Mouse (Mus musculus): ENCODE measurements around the gene Zfp94. TPM values are rescaled to one million over a fixed set of nuclear protein-coding genes. Genes with fewer than 3 reads are reported as not detected.

Zfp94 gene
- polyA plus RNA-seq, 1 experiment from 2014 or later = 18.2 TPM

DNA sequence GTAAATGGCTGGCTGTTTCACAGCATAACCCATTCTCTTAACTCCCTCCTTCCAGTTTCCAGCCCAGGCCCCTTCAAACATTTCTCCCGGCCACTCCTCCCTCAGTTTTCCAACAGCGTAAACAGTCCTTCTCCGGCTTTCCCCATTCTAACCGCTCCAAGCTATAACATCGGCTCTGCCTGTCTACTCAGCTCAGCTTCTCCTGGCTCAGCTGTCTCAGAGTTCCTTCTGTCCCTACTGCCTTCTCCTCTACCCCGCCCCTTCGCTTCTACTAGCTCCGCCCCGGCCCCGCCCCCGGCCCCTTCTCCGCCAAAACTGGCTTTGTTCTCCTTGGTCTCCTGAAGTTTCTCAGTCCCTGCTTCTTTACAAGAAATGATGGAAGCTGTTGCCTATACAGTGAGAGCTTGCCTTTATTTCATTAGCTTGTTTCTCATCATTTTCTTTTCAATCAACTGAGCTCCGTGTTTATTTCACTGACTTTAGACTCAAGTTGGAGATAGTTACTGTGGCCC, 15.6 kb downstream of the Zfp94 start, which contains the start of gene Zfp61:
Gene Zfp61, minus strand, starts transcription at position 462 of the 512 bp plus-strand sequence.
- H3K36me3 ChIP-seq = peaks cover 58% of the 10 kb centered on the region
- peak within 1 kb of the TSS; percentile 72 for H3K4me3 ChIP-seq
- under 1% methylated on average over 13 of the region's 13 CpGs for WGBS
- H3K27ac ChIP-seq (replicated peaks) = peak within 1 kb of the TSS; percentile 96
- peak within 1 kb of the TSS; percentile 84 for H3K4me2 ChIP-seq
- H3K27me3 ChIP-seq = no peaks in the 10 kb centered on the region
- peaks cover 26% of the 10 kb centered on the region for H3K4me1 ChIP-seq (replicated peaks)
- peak within 1 kb of the TSS; percentile 82 for H3K9ac ChIP-seq
- no peaks in the 10 kb centered on the region for H3K9me3 ChIP-seq
- peak; percentile 34 for ATAC-seq (ENCODE audit: low read depth)

- 0% methylated on average over 18 of the region's 18 CpGs for WGBS
- peak; percentile 40 for ATAC-seq (ENCODE audit: low read depth)
- H3K36me3 ChIP-seq = peaks cover 61% of the 10 kb centered on the region
These were observed 16.5 kb downstream of the Zfp94 start for GRCm38 (mm10) chr7:24299823-24300481.

GRCm38 (mm10) chr7:24298973-24299708, 17.3 kb downstream of the Zfp94 start:
- H3K36me3 ChIP-seq = peaks cover 62% of the 10 kb centered on the region
- peak; percentile 93 for ATAC-seq (ENCODE audit: low read depth)
- peak overlapping the region; percentile 84 for H3K4me2 ChIP-seq
- peaks cover 26% of the 10 kb centered on the region for H3K4me1 ChIP-seq (replicated peaks)
- H3K9ac ChIP-seq = peak overlapping the region; percentile 82
- WGBS = under 1% methylated on average over 41 of the region's 47 CpGs
- H3K4me3 ChIP-seq = peak overlapping the region; percentile 72
- no peaks in the 10 kb centered on the region for H3K27me3 ChIP-seq
- no peaks in the 10 kb centered on the region for H3K9me3 ChIP-seq
- H3K27ac ChIP-seq (replicated peaks) = peak overlapping the region; percentile 96

More at GRCm38 (mm10) chr7:24299823-24300481, 16.5 kb downstream of the Zfp94 start:
- Histone ChIP-seq H3K27me3 (no peaks in the 10 kb centered on the region), H3K9me3 (no peaks in the 10 kb centered on the region), H3K4me2 (peak overlapping the region; percentile 84), H3K4me3 (peak overlapping the region; percentile 72), H3K4me1 (replicated peaks) (peaks cover 26% of the 10 kb centered on the region), H3K27ac (replicated peaks) (peak overlapping the region; percentile 96), H3K9ac (peak overlapping the region; percentile 82)

- Histone ChIP-seq H3K9me3 (no peaks in the 10 kb centered on the region), H3K9ac (peak overlapping the region; percentile 82), H3K36me3 (peaks cover 64% of the 10 kb centered on the region), H3K4me2 (peak overlapping the region; percentile 84), H3K4me3 (peak overlapping the region; percentile 72), H3K4me1 (replicated peaks) (peaks cover 26% of the 10 kb centered on the region), H3K27ac (replicated peaks) (peak overlapping the region; percentile 96), H3K27me3 (no peaks in the 10 kb centered on the region)
- WGBS = 0% methylated on average over 12 of the region's 12 CpGs
- no peak; the same call in 1 of the 2 replicates for ATAC-seq (ENCODE audit: low read depth)
These were observed 17.9 kb downstream of the Zfp94 start for GRCm38 (mm10) chr7:24298635-24298972.

DNA sequence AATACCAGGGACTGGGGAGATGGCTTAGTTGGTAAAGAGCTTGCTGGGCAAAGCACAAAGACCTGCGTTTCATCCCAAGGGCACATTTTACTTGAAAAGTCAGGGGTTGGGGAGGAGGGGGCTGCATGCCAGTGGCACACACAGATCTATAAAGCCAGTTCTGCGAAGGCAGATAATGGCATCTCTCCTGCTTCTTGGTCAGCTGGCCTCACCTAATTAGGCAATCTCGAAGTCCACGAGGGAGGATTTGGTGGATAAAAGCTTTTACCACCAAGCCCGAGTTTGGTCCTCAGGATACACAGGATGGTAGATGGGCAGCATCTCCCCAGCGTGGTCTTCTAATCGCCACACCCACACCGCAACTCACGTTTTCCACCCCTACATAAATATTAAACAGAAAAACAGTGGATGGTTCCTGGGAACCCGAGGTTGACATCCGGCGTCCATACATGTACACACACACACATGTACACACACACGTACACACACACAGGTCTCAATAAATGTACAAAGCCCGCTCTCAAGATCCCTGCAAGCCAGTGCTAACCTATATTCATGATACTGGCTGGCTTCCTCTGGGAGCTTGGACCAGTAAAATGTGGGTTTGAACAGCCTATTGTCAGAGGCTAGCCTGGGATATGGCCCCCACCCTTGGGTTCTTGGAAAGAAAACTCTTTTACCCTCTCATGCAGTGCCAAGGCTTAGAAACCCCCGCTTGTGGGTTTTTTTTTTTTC, 18.9 kb downstream of the Zfp94 start:
- Histone ChIP-seq H3K4me3 (peak overlapping the region; percentile 72), H3K27me3 (no peaks in the 10 kb centered on the region), H3K27ac (replicated peaks) (no peak overlapping the region; the same call in 1 of the 2 replicates), H3K9ac (peak overlapping the region; percentile 82), H3K4me2 (peak overlapping the region; percentile 84), H3K9me3 (no peaks in the 10 kb centered on the region), H3K36me3 (peaks cover 64% of the 10 kb centered on the region), H3K4me1 (replicated peaks) (peaks cover 26% of the 10 kb centered on the region)
- no peak for ATAC-seq (ENCODE audit: low read depth)
- WGBS = 89% methylated on average over 15 of the region's 15 CpGs

DNA sequence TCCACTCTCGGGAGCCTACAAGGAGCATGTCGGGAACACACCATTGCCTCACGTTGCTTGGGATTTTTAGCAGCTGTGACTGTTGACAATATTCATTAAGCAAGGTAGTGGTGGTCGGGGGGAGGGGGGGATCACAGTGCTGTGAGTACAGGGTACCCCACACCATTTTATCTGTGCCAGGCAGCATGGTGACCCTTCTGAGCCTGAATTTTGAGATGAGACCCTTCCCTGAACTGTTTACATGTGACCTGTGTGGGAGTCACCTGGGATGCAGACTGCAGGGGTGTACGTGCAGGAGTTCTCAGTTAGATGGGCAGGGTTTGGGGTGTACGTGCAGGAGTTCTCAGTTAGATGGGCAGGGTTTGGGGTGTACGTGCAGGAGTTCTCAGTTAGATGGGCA, 20.1 kb downstream of the Zfp94 start:
- no peak overlapping the region for H3K27ac ChIP-seq (replicated peaks)
- no peaks in the 10 kb centered on the region for H3K9me3 ChIP-seq
- no peak overlapping the region for H3K4me2 ChIP-seq
- H3K36me3 ChIP-seq = peaks cover 65% of the 10 kb centered on the region
- no peak for ATAC-seq (ENCODE audit: low read depth)
- H3K9ac ChIP-seq = no peak overlapping the region
- no peaks in the 10 kb centered on the region for H3K27me3 ChIP-seq
- peaks cover 26% of the 10 kb centered on the region for H3K4me1 ChIP-seq (replicated peaks)
- WGBS = 97% methylated on average over 7 of the region's 7 CpGs
- no peak overlapping the region for H3K4me3 ChIP-seq

GRCm38 (mm10) chr7:24295376-24295775, 21.1 kb downstream of the Zfp94 start:
- Histone ChIP-seq H3K4me1 (replicated peaks) (peaks cover 19% of the 10 kb centered on the region), H3K9ac (no peak overlapping the region), H3K27me3 (no peaks in the 10 kb centered on the region), H3K27ac (replicated peaks) (no peak overlapping the region), H3K4me3 (no peak overlapping the region), H3K36me3 (peaks cover 73% of the 10 kb centered on the region), H3K9me3 (no peaks in the 10 kb centered on the region), H3K4me2 (no peak overlapping the region)
- no peak for ATAC-seq (ENCODE audit: low read depth)
- 97% methylated on average over 7 of the region's 7 CpGs for WGBS

DNA sequence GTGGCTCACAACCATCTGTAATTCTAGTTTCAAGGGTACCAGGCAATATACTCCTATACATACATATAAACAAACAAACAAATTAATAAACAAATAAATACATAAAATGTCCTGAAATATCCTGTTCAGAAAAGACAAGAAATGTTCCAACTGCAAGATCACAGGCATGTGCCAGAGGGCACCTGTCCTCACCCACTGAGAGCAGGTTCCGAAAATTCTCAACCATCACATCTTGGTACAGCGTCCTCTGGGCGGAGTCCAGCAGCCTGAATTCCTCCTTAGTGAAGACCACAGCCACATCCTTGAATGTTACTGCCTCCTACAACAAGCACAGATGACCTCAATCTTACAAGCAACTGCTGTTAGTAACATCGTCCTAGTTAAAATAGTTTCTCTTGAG, 21.7 kb downstream of the Zfp94 start:
- H3K9ac ChIP-seq = no peak overlapping the region
- H3K4me1 ChIP-seq (replicated peaks) = peaks cover 13% of the 10 kb centered on the region
- H3K4me2 ChIP-seq = no peak overlapping the region
- WGBS = 97% methylated on average over 4 of the region's 4 CpGs
- H3K9me3 ChIP-seq = no peaks in the 10 kb centered on the region
- no peaks in the 10 kb centered on the region for H3K27me3 ChIP-seq
- H3K27ac ChIP-seq (replicated peaks) = no peak overlapping the region
- peaks cover 80% of the 10 kb centered on the region for H3K36me3 ChIP-seq
- ATAC-seq (ENCODE audit: low read depth) = no peak
- no peak overlapping the region for H3K4me3 ChIP-seq

- WGBS = 88% methylated on average over 12 of the region's 12 CpGs
- peaks cover 94% of the 10 kb centered on the region for H3K36me3 ChIP-seq
- H3K4me1 ChIP-seq (replicated peaks) = peaks cover 10% of the 10 kb centered on the region
- H3K4me3 ChIP-seq = no peak overlapping the region
- no peak overlapping the region for H3K9ac ChIP-seq
- no peak overlapping the region for H3K4me2 ChIP-seq
- H3K27ac ChIP-seq (replicated peaks) = no peak overlapping the region
- no peak for ATAC-seq (ENCODE audit: low read depth)
- H3K27me3 ChIP-seq = no peaks in the 10 kb centered on the region
- H3K9me3 ChIP-seq = no peaks in the 10 kb centered on the region
These were observed 23.2 kb downstream of the Zfp94 start for GRCm38 (mm10) chr7:24293061-24293851.

DNA sequence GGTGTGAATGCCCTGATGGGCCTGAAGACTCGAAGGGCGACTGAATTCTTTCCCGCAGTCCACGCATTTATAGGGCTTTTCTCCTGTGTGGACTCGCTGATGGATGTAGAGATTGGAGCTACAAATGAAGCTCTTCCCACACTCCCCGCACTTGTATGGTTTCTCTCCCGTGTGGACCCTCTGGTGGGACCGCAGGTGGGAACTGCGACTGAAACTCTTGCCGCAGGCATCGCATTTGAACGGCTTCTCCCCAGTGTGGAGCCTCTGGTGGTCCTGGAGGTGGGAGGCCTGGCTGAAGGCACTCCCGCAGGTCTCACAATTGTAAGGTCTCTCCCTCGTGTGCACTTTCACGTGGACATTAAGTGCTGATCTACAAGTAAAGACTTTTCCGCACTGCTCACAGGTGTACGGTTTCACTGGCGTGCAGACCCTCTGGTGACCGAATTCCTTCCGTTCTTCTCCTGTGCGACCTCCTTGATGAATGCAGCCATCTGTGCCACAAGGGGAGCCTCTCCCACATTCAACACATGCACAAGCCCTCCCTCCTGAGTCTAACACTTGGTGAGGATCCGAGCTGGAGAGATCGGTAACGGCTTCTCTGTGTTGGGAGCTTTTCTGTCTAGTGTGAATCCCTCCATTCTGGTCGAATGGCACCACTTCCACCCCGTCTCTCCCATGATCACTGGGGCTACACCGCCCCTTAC, 24.9 kb downstream of the Zfp94 start:
- WGBS = 90% methylated on average over 27 of the region's 27 CpGs
- no peak overlapping the region for H3K4me2 ChIP-seq
- H3K27ac ChIP-seq (replicated peaks) = no peak overlapping the region
- peaks cover 99% of the 10 kb centered on the region for H3K36me3 ChIP-seq
- no peak for ATAC-seq (ENCODE audit: low read depth)
- no peak overlapping the region for H3K9ac ChIP-seq
- no peaks in the 10 kb centered on the region for H3K27me3 ChIP-seq
- no peaks in the 10 kb centered on the region for H3K4me1 ChIP-seq (replicated peaks)
- H3K4me3 ChIP-seq = no peak overlapping the region
- H3K9me3 ChIP-seq = no peaks in the 10 kb centered on the region; the same call in 1 of the 2 replicates
